Mouse (Mus musculus) lung, postnatal 14 days (tissue): ENCODE measurements at regions not wholly inside any gene's neighbourhood (a gene's known extent, or its start where the extent isn't known, plus 50 kb on each side); places are given as distances from the start of the nearest gene placed in this dataset.

Source experiments
- DNase-seq: peaks from one replicate; pipeline ENCODE4 v3.0.0; 2021

DNA sequence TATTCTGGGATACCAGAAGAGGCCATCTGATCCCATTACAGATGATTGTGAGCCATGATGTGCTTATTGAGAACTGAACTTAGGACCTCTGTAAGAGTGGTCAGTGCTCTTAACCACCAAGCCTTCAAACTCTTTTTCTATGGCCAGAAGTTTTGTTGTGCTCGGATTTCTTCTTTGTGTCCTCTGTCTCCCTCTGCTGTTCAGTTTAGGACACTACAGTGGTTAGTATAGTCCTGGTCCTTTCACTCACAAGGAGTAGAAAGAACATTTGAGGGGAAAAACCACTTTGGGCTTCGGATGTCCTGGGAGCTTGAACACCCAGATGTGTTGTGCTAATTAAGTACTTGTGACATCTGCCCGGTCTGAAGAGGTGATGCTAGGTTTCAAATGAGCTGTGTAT lies 310.4 kb upstream of the Stxbp6 start:
- no peak for DNase-seq
